Mouse (Mus musculus): ENCODE measurements around the gene Ifitm5. TPM values are rescaled to one million over a fixed set of nuclear protein-coding genes. Genes with fewer than 3 reads are reported as not detected.
"Not testable (repeated sequence)": the region's sequence is repeated elsewhere in the genome, so short reads cannot be mapped to it uniquely, and the experiment has no call there.

Gene Ifitm5
- polyA plus RNA-seq (2012; rRNA removed) = 0.84 and 1.7 TPM in 2 replicates

DNA sequence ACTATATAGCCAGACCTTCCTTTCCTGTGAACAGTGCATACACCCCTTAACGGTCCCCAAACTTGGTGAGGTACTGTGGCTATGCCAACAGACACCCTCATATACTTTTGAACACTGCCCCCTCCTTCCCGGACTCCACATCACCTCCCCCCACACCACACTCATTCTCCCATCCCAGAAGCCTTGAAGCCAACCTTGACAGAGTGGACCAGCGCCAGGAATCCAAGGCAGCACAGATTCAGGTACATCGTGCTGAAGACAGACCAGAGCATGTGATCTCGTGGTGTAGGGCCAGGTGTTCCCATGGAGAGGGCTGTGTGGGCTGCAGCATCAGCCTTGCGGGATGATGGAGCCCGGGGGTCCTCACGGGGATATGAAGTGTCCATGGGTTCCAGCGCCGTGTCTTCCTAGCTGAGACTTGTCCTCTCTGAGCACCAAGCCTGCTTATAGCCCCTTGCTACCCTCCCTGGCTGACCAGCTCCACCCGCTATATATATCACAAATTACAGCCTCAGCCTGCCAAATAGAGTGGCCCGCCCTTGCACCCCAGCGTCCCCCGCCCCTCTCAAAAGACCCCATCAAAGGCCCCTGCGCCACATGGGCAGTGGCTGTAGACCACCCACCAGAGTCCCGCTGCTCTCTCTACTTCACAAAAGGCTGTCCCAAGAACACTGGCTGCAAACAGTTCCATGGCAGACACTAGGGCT, at the start of gene Ifitm5:
Gene Ifitm5 (minus strand): TSS at position 468 of the 707 bp plus-strand sequence.
- DNase-seq (ENCODE audit: low read depth) = no peak

DNA sequence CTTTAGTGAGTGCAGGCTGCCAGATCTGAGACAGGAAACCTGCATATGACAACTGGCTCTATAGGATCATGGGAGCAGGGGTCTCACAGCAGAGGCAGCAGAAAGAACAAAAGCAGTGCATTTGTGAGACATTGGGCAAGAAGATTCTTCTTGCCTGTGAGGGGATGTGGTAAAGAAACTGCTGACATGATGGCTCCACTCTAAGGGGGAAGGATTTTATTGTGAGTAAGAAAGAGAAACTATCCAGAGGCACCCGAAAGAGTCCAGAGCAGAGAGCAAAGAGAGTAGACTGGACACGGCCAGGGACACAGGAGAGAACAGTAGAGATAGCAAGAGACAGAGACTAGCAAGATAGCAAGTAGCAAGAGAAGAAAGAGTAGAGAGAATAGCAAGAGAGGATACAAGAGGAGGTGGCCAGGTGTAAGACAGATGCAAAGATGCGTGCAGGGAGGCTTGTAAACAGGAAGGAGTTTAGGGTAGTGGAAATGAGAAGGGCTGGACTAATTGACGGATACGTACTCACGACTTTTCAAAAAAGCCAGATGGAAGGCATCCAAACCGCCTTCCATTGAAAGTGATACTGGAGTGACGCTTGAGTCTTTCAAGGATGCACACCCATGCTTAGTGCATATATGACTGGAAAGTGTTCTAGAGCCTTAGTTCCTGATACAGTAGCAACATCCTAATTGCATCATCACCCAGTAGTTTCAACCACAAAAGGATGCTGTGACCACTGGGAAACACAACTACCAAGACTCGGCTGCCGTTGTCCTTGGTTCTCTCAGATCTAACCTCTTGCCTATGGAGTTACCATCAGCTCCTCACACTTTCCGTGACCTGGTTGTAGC, 49.0 kb upstream of the Ifitm5 start:
- DNase-seq (ENCODE audit: low read depth) = no peak

DNA sequence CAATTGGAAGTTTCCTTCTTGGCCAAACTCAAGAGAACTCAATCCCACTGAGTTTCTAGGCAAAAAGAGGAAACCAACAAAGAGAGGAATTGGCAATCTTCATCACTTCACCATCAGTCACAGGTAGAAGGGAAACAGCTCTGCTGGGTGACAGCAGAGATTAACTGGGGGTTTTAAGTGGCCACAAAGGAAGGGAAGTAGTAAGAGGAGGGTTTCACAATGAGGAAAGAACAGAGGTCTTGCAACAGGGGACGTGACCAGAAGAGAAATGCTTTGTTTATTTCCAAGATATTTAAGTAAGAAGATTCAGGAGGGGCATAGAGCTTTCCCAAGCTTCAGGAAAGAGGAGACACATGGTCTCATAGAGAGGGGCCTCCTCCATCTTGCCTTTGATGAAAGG, 47.7 kb upstream of the Ifitm5 start:
- DNase-seq (ENCODE audit: low read depth) = no peak

DNA sequence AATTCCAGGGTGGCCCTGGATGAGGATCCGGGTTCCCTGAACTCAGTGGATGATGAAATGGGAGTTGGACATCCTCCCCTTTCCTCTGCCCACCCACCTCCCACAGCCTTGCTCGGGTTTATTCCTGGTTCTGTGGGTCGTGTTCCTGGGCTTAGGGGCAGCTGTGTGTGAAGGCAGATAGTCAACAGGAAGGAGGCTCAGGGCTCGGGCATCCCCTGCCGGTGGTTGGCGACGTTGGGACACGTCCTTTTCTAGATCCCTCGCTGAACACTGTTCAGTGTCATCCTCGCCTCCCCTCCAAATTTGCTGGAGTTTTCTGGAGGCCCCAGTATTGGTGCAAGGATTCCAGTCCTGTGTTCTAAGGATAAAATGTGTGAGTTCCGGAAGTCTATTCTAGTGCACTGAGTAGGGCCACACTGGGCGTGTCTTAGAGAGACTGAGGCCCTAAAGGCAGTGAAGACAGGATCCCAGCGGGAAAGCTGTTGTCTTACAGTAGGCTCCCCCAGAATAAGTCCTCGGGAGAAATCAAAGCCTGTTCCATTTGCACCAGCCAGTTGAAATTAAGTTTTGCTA, 41.1 kb upstream of the Ifitm5 start:
- DNase-seq (ENCODE audit: low read depth) = no peak

DNA sequence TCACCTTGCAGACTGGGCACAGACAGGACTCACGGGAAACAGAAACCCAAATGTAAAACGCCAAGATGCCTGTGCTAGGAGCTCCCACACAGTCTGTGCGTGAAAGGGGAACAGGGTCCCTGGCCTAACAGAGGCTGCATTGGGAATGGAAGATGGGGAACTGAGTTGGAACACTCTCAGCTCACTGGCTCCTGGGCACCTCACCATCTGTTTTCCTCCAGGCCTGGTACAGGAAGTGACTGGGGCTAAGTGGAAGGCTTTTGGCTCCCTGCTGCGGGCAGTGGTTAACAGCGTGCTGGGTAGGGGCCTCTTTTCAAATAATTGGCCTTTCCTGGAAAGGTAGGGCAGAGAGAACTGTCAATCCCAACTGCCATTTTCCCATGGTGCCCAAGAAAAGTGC, 40.5 kb upstream of the Ifitm5 start:
- no peak for DNase-seq (ENCODE audit: low read depth)

DNA sequence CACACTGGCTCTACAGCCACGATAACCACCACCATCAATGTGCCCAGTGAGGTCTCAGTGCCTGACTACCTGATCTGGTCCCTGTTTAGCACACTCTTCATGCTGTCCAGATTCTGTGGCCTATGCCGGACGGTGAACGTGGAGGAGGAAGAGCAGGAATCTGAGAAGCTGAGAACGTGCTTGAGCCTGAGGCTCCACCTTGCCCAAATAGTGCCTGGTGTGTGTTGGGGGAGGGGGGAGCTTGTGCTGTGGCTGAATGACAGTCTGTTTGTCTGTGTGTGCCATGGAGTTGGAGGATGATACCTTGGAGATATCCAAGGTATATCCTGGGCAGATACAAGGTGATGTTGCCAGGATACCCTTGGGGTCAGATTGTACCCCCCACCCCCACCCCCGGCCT, 40.1 kb upstream of the Ifitm5 start:
- DNase-seq (ENCODE audit: low read depth) = no peak

DNA sequence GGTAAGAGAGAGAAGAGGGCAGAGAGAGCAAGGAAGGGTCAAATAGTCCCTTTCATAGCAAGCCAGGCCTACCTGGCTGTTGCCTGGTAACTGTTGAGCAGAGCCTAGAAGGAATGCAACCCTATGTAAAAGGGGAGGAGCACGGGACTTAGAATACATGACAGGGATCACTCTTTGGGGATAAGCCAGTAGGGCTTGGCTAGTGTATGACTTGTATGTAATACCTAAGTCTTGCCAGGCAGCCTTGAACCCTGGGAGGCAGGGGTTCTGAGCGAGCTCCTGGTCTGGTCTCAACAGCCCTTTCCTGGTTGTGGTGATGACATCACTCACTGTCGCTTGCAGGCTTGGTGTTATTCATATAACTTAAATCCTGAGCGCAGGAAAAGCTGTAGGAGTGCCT, 38.9 kb upstream of the Ifitm5 start:
- peak; percentile 72 for DNase-seq (ENCODE audit: low read depth)

DNA sequence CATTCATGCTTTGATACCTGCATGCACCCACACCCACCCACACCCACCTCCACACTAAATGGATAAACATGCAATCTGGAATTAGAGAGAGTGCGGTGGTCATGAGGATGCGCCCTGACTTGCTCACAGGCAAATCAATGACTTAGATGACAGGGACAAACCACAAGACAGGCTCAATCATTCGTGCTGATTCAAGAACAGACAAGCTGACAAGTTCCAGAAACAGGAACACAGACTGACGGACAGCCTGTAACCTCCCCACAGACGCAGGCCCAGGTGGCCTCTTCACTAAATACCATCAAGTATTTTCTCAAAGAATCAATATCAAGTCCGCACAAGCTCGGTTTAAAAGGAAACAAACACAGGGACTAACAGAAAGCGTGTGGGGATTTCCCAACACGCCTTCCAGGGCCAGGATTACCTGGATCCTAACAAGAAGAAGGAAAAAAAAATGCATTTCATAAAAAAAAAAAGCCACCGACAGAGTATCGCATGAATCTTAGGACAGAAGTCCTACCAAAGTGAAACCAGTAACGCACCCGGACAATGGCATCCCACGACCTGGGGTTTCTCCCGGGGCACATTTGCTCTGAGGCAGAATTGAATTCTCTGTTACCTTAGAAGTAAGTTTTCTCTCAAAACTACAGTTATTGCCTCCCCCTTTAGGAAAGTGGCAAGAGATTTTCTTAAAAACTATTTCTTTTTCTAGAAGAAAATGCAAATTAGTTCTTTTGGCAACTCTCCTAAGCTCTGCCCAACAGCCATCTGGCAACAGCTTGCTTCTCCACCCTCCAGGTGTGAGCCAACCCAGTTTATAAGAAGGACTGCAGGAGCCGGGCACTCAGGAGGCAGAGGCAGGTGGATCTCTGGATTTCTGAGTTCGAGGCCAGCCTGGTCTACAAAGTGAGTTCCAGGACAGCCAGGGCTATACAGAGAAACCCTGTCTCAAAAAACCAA, 37.4 kb upstream of the Ifitm5 start:
- no peak for DNase-seq (ENCODE audit: low read depth)

DNA sequence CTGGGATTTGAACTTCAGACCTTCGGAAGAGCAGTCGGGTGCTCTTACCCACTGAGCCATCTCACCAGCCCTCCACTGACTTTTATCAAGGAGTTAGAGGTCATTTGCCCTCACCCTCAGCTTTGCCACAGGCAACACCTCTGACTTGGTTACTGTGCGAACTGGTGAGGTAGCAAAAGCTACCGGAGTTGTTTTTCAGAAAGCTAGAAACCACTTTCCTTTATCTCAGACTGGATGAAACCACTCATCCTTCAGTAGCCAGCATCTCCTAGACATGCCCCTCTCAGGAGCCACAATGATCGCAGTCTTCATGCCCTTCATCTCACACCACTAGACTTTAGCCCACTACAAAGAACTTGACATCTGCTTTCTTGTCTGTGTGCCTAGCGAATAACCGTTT, 32.9 kb upstream of the Ifitm5 start:
- no peak for DNase-seq (ENCODE audit: low read depth)

DNA sequence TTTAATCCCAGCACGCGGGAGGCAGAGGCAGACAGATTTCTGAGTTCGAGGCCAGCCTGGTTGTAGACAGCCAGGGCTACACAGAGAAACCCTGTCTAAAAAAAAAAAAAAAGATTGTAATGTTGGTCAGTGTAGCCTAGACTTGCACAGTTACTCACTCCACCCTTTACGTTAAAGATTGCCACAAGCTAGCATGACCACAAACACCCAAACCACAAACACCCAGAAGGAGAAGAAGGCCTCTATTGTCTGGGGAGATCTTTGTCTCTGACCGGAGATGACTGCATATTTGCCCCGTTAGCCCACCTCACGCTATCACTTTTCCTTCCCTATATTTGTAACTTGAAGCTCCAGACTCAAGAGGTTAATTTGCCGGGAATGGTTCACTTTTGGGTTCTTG, 31.6 kb upstream of the Ifitm5 start:
- no peak for DNase-seq (ENCODE audit: low read depth)

DNA sequence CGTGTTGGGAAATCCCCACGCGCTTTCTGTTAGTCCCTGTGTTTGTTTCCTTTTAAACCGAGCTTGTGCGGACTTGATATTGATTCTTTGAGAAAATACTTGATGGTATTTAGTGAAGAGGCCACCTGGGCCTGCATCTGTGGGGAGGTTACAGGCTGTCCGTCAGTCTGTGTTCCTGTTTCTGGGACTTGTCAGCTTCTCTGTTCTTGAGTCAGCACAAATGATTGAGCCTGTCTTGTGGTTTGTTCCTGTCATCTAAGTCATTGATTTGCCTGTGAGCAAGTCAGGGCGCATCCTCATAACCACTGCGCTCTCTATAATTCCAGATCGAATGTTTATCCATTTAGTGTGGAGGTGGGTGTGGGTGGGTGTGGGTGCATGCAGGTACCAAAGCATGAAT, 26.6 kb upstream of the Ifitm5 start:
- DNase-seq (ENCODE audit: low read depth) = not testable (repeated sequence)

DNA sequence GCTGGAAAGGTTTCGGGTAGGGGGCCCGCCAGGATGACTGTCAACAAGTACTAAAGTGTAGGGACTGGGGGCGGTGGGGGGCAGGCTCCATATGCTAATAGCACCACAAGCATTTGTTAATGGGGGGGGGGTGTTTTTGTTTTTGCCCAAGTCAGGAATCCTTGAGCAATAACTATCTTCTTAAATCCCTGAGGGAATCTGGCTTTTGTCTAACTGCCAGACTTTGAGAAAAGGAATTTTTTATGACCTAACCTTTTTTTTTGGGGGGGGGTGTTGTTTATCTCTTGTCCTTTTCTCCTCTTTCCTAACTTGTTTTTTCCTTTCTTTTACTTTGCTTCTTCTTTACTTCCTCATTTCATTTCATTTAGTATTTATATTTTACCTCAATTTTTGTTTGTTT, 25.4 kb upstream of the Ifitm5 start:
- no peak for DNase-seq (ENCODE audit: low read depth)

DNA sequence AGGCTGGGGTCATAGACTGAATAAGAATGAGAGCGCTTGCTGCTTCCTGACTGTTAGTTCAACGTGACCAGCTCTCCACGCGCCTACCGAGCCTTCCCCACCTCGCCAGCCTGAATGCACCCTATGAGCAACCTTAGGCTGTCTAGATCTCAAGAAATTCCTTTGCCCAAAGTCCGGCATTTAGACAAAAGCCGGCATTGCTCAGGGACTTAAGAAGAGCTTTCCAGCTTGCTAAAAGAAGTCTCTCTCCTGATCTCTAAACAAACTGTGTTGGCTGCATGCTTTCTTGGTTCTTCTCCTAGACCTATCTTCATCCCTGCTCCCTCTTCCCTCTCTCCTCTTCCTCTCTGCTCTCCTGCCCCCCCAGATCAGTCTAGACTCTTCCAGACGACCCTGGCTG, 24.8 kb upstream of the Ifitm5 start:
- DNase-seq (ENCODE audit: low read depth) = no peak

DNA sequence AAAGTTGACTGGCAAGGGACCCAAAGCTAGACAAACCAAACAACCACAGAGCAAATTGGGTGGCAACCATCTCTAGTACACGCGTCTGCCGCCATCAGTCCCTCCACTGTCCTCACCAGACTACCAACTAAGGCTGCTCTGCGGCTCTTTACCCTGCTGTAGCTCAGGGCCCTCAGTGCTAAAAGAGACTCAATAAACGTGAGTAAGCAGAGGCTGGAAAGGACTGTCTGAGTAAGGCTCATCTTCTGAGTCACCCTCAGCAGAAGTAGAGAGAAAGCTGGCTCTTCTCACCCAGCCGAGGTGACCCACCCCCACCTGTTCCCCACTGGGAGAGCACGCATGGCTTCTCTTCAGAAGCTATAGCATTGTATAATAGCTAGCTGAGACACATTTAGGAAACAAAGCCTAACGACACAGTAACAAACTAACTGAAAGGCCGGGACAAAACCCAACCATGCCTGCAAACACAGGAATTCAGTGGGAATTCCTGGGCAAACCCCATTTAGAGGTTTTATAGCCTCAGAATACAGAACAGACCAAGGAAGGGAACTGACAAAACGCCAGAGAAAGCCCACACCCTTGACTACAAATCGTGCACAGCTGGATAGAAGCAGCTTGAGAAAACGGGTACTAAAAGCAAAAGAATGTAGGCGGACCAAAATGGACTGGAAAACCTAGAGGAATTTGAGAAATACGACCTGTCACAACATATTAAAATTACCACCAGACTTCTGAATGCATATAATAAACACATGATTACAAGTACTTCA, 23.5 kb upstream of the Ifitm5 start:
- DNase-seq (ENCODE audit: low read depth) = no peak

DNA sequence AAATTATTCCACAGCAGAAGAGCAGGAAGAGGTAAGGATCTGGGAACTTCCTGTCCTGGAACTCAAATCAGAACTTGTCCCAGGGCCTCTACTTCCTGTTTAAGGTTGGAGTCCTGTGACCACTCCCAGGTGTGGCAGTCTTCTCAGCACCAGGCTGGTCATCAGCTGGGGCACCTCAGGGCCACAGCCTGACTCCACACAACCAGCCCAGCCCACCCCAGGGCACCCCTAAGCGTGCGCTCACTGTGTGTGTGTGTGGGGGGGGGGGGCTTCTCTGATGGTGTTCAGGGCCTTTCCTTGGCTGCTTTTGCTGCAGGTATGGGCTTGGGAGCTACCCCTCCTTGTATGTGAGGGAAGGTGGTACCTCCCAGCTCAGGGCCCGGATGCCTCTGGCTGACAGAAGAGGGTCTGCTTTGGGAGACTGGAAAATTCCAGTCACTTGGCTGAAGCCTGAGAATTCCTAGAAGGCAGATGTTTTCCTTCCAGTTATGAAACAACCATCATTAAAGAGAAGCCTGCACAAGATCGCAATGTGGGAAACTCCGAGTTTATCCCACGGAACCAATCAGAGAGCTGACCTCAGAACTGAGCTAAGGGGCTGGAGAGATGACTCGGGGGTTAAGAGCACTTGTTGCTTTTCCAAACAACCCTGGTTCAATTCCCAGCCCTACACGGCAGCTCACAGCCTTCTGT, 21.5 kb upstream of the Ifitm5 start:
- no peak for DNase-seq (ENCODE audit: low read depth)

DNA sequence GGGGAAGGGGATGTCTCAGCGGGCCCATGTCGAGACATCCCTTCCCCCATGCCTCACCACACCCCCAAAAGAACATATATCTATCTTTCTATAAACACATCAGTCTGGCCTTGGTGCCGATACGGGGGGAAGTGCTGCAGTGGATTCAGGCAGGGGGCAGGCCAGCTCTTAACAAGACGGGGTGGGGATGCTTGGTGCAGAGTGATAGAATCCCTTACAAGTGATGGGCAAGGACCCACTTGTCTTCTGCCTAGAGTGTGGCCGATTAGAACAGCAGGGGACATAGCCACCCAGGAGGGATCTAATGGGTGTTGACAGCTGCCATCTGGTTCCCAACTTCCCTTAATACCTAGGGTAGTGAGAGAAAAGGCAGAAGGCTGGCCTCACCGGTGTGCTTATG, 20.8 kb upstream of the Ifitm5 start:
- DNase-seq (ENCODE audit: low read depth) = no peak

DNA sequence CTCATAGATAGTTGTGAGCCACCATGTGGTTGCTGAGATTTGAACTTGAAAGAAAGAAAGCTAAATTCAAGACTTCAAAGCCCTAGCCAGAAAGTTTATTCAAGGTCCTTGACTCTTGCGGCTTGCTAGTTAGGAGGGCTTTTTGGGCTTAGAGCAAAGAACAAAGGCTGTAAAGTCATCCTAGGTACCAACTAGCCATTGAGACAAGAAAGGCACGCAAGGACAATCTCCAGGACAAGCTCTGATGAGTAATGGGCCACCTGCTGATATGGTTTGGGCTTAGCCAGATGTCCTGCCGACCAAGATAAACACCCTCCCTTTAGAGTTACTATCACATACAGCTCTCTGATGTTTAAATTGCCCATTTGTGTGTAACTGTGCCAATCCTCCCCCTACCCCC, 18.6 kb upstream of the Ifitm5 start:
- not testable (repeated sequence) for DNase-seq (ENCODE audit: low read depth)

DNA sequence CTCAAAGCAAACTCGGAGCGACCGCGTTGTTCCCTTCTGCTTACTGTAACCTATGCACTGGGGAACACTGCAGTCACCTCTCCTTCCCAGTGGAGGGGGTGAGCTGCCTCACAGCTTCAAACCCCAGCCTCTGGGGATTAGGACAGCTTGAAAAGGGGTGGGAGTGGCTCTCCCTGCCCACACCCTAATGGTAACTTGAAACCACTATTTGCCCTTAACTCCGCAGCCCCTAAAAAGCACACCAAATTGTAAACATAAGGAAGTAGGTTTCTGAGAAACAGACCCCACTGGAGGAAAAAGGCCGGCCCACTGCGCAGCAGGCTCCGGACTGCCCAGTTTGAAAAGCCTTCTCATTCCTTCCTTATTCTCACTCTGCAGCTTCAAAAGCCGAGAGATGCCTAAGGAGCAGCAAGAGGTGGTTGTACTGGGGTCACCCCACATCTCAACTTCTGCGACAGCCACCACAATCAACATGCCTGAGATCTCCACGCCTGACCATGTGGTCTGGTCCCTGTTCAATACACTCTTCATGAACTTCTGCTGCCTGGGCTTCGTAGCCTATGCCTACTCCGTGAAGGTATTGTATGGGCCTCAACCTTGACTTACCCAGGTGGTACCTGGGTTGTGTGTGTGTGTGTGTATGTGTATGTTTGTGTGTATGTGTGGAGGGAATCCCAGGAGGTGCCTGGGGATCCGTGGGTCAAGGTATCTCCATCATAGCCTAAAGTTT, 17.9 kb upstream of the Ifitm5 start:
- no peak for DNase-seq (ENCODE audit: low read depth)

DNA sequence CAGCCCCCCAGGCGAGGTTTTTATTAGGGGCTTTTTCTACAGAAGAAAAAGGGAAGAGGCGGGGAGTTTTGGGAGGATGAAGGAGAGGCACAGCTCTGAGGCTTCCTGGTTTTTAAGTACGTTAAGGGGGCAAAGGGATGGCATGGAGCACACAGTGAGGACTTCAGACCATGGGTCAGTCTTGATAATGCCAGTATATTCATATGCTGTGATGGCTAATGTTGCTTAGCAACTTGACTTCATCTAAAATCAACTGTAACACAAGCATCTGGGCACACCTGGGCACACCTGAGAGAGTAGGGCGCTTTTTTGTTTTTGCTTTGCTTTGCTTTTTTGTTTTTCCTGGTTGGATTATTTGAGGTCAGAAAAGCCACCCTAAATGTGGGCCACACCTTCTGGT, 16.8 kb upstream of the Ifitm5 start, which contains the start of gene Ifitm1:
Gene Ifitm1 (plus strand): TSS at position 301 of the 400 bp plus-strand sequence.
- DNase-seq (ENCODE audit: low read depth) = no peak

DNA sequence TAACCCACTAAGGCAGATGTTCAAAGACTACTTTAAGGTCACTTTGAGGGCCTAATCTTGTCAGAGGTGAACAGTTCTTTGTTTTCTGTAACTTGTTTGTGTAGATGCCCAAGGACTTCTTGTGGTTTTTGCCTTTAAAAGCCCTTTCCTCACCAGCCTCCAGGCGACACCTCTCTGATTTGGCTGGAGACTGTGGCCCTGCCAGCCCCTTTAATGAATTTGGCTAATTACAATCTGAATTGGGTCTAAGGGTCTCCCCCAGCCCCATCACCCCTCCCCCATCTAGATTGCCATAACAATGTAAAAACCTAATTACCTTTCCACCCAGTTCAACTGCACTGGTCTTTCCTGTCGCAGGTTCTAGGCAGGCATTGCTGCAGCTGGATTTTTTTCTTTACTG, 12.6 kb upstream of the Ifitm5 start:
- no peak for DNase-seq (ENCODE audit: low read depth)

Data from gonadal fat pad, adult 2 months (tissue).